Mouse (Mus musculus) bone marrow, adult 2 months (tissue): ENCODE data around the gene Tln2. TPM values are rescaled to one million over a fixed set of nuclear protein-coding genes. Genes with fewer than 3 reads are reported as not detected.

Experiments used
- H3K27ac ChIP-seq: fragments of 200-500 bp; 2 replicates; pipeline ENCODE4 v1.5.1; 2012; ENCODE audit warnings: low read depth, mild to moderate bottlenecking, control low read depth, inconsistent platforms, low read length; ENCODE audit not compliant: control insufficient read depth, poor library complexity, insufficient read depth
- H3K4me1 ChIP-seq: fragments of 200-500 bp; 2 replicates; pipeline ENCODE4 v1.6.1; 2011; ENCODE audit warnings: low read length; ENCODE audit not compliant: control insufficient read depth, insufficient read depth
- H3K4me3 ChIP-seq: fragments of 200-500 bp; replicated peaks from 2 replicates; pipeline ENCODE3; 2011; ENCODE audit warnings: mild to moderate bottlenecking, low read depth, low read length, control low read depth; ENCODE audit not compliant: control insufficient read depth
- CTCF ChIP-seq: fragments of 200-500 bp; IDR thresholded peaks from 2 replicates; pipeline ENCODE4 v1.5.1; 2011; ENCODE audit warnings: low read length, control low read depth; ENCODE audit not compliant: control insufficient read depth, insufficient read depth
- POLR2A ChIP-seq: fragments of 200-500 bp; IDR thresholded peaks from 2 replicates; pipeline ENCODE4 v1.6.1; 2011; ENCODE audit warnings: low read depth, mild to moderate bottlenecking, control low read depth, low read length, borderline replicate concordance; ENCODE audit not compliant: control insufficient read depth
- WGBS: fragments of 180-500 bp; shearing (Covaris S2); methylation state at CpG from one replicate; pipeline ENCODE4 v1.1.7; 2018; 5-methylcytosine and 5-hydroxymethylcytosine counted together
- polyA plus RNA-seq: library from polyadenylated mRNA; stranded (reverse); fragments of >200 nt; gene quantifications from 2 replicates; pipeline ENCODE4 v1.2.4, GENCODE M21; 2011; ENCODE audit warnings: low replicate concordance; ENCODE audit not compliant: missing spikeins, insufficient read depth, insufficient read length

The Tln2 gene
- polyA plus RNA-seq, 1 experiment = 2.0 TPM

DNA sequence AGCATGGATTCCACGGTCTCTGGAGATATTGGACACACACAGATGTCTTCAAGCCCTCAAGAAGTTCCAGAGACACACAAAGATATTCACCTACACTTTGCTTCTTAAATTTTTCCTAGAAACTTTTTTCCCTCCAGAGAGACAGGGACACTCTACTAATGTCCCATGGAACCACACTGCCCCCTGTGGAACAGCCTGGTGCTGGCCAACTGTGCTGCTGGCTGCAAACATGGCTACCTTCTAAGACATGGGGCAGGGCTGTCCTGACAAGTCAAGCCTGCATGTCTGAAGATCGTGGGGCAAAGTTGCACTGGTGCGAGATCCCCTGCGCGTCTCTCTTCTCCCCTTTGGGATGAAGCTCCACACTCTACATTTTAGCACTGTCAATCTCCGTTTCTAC is 346.2 kb downstream of the Tln2 start:
- TF ChIP-seq CTCF (no peak), POLR2A (no peak)
- Histone ChIP-seq H3K4me3 (no peak overlapping the region), H3K4me1 (no peaks in the 10 kb centered on the region), H3K27ac (no peak overlapping the region)
- 61% methylated on average over 6 of the region's 6 CpGs for WGBS

DNA sequence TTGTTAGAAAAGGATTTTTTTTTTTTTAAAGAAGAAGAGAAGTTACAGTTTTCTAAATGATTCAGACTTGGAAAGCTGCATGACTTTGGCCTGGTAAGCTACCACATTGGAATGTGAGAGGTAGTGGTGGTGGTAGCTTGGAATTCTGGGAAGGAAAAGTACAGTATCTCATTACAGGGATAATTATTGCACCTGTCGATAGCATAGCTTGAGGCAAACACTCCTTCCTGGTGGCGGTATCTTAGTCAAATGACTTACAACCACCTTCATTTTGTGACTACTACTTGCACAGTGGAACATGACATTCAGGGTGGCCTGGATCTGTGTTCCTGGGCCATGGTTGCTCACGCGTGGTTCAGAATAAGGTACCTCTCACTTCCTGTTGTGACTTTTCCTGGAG is 348.3 kb downstream of the Tln2 start:
- Histone ChIP-seq H3K4me1 (no peaks in the 10 kb centered on the region), H3K27ac (no peak overlapping the region), H3K4me3 (no peak overlapping the region)
- 86% methylated on average over 4 of the region's 4 CpGs for WGBS
- TF ChIP-seq POLR2A (no peak), CTCF (no peak)

DNA sequence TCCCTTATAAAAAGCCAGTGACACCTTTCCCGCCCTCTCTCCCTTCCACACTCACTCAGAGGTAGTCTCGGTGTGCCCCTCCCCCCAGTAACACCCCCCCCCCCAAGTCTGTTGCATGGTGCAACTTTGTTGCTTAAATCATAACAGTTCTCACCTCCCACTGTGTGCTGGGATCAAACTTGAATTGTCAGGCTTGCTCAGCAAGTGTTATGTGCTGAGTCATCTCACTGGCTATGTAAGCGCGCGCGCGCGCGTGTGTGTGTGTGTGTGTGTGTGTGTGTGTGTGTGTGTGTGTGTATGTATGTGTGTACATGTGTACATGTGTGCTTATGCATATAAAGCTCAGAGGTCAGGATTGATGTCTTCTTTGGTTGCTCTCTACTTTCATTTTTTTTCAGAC is 350.1 kb downstream of the Tln2 start:
- TF ChIP-seq CTCF (no peak), POLR2A (no peak)
- no peak overlapping the region for H3K4me3 ChIP-seq
- WGBS = 89% methylated on average over 9 of the region's 9 CpGs
- H3K4me1 ChIP-seq = no peaks in the 10 kb centered on the region
- no peak overlapping the region for H3K27ac ChIP-seq

DNA sequence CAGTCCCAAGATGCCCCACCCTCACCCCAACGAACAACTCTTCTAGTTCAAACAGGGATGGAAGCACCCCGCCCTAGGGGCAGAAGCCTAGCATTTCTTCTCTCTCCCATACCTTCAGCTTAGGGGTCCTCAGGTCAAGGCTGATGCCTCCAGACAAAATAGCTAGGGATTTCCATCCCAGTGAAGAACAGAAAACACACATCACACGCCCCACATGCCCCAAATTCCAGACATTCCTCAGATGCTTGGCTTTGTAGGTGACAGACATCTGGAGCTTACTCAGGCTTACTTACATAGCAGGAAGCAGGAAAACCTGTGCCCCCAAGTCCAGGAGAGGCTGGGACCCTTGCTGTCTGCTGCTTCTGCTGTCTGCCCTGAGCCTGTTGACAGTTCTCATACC is 351.1 kb downstream of the Tln2 start:
- Histone ChIP-seq H3K4me1 (no peaks in the 10 kb centered on the region), H3K27ac (no peak overlapping the region), H3K4me3 (no peak overlapping the region)
- TF ChIP-seq POLR2A = no peak
- no peak for TF ChIP-seq CTCF
- WGBS = 44% methylated on average over 3 of the region's 3 CpGs

DNA sequence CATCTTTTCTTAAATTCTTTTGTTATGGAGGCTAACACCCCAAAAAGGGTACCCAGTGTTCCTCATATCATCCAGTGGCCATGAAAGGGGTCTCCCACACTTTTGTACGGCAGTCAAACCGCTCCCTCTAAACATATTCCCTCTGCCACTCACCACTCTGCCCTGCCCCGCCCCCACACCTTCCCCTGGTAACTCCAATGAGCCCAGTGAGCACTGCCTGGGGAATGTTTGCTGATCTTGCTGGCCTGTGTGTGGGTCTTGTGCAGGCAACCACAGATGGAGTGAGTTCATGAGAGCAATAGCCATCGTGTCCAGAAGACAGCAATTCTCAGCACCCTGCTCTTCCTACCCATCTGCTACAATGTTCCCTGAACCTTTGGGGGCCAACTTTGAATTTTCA is 354.3 kb downstream of the Tln2 start:
- H3K4me1 ChIP-seq = no peaks in the 10 kb centered on the region
- no peak overlapping the region for H3K27ac ChIP-seq
- WGBS = 69% methylated on average over 4 of the region's 4 CpGs
- no peak for TF ChIP-seq POLR2A
- TF ChIP-seq CTCF = no peak
- H3K4me3 ChIP-seq = no peak overlapping the region

DNA sequence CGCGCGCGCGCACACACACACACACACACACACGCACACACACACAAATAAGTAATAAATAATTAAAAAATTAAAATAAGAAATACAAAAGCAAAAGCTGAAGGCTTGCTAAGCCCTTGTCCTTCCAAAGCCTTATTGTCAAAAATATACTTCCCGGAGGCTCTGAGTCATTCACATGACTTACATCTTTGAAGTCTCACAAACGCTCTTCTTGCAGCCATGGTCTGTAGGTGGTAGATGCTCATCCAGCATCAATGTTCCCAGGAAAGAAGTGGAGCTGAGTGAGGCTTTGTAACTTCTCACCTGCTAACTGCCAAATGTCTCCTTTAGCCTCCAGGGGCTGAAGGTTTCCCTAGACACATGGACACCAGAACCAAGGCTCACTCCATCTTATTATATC is 362.9 kb downstream of the Tln2 start:
- 94% methylated on average over 8 of the region's 8 CpGs for WGBS
- TF ChIP-seq CTCF (no peak), POLR2A (no peak)
- no peak overlapping the region for H3K27ac ChIP-seq
- H3K4me1 ChIP-seq = no peaks in the 10 kb centered on the region
- no peak overlapping the region for H3K4me3 ChIP-seq

DNA sequence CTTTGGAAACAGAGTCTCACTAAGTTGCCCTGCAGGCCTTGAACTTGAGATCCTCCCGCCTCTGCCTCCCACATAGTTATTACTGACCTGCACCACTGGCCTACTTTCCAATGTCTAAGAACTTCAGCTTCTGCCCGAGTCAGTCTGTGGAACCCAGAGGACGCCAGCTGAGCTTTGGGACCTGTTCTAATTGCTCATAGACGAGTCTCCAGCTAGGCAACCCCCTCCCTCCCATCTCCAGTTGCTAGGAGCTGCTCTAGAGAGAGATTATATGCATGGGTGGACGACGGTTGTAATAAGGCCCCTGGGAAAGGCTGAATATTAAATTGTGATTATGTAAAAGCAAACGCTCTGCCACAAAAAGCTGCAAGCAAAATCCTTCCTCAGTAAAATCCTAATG is 364.2 kb downstream of the Tln2 start:
- TF ChIP-seq POLR2A (no peak), CTCF (no peak)
- no peak overlapping the region for H3K27ac ChIP-seq
- H3K4me1 ChIP-seq = no peaks in the 10 kb centered on the region
- 72% methylated on average over 6 of the region's 7 CpGs for WGBS
- no peak overlapping the region for H3K4me3 ChIP-seq

DNA sequence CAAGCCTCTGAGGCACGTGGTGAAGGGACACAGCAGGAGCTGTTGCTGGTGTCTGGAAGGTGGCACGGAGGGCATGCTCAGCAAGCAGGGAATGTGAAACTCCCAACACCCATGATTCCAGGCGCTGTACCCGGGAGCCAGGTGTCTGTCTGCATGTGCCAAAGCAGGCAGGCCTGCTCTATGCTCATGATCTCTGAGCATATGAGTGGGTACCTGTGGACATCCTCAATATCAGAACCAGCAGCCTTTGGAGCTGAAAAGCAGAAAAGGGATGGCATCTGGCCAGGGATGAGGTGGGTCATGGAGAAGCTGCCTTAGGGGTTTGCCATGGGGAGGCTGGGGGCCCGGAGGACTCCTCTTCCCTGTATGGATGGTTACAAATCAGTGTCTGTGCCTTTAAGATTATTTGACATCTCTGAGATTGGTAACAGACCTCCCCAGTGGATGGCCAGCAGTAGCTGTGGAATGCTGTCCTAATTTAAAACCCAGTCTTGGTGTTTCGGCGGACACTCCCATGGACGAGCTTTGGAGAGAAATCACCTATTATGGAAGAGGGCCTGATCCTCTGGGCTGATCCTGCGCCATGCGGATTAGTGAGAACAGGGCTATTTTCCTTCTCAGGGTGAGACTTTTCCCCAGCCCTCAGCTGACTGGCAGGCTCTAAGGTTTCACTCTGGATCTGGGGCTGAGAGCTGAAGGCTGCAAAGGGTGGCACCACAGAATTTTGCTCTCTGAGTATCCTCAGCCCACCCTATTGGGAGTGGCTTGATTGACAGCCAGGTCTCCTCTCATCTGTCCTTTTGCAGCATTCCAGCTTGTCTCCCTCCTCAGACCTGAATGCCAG is 367.8 kb downstream of the Tln2 start:
- H3K4me1 ChIP-seq = no peaks in the 10 kb centered on the region
- no peak overlapping the region; the same call in 1 of the 2 replicates for H3K27ac ChIP-seq
- TF ChIP-seq POLR2A (no peak), CTCF (no peak)
- H3K4me3 ChIP-seq = no peak overlapping the region
- 75% methylated on average over 10 of the region's 10 CpGs for WGBS
